Mouse (Mus musculus): ENCODE results near the gene Scaf11. TPM values are rescaled to one million over a fixed set of nuclear protein-coding genes. Genes with fewer than 3 reads are reported as not detected.

Gene Scaf11
- total and polyA plus RNA-seq, 2 experiments from 2014 or later: 37.6 to 40.1 TPM

DNA sequence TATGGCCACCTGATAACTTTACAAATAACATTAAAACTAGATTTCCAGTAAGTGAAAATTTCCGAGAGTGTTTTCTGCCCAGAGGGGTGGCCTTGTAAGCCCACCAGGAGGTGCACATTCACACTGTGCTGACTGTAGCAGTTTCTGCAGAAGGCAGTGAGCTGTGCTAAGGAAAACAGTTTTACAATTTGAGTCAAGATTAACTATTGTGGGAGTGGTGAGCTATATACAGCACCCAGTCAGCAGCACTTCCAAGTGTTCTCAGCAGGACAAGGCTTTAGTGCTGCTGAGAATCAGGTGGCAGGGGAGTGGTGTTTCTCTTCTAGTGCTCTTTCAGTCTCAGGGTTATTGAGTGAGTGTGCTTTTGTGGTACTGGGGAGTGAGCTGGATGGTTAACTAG, 72.1 kb downstream of the Scaf11 start:
- 67% methylated on average over 1 of the region's 1 CpGs for WGBS

GRCm38 (mm10) chr15:96382223-96382622, 78.4 kb downstream of the Scaf11 start:
- no peaks in the 10 kb centered on the region for H3K9me3 ChIP-seq (ENCODE audit: low read length)
- 90% methylated on average over 11 of the region's 11 CpGs for WGBS
- H3K9ac ChIP-seq: no peak overlapping the region
- peaks cover 27% of the 10 kb centered on the region for H3K36me3 ChIP-seq (ENCODE audit: insufficient read depth)
- no peaks in the 10 kb centered on the region for H3K27me3 ChIP-seq (ENCODE audit: insufficient read depth, low read length)
- DNase-seq (no peak), ATAC-seq (no peak)
- no peak for TF ChIP-seq CTCF (IDR thresholded peaks at IDR 0.05; ENCODE audit: low read depth)
- H3K4me2 ChIP-seq (ENCODE audit: low read depth): no peak overlapping the region
- no peak overlapping the region for H3K4me3 ChIP-seq (ENCODE audit: low read depth, low read length)
- H3K27ac ChIP-seq (ENCODE audit: low read depth, low read length): no peak overlapping the region
- H3K4me1 ChIP-seq (ENCODE audit: insufficient read depth): no peaks in the 10 kb centered on the region

More for the DNA sequence above, 72.1 kb downstream of the Scaf11 start:
- no peak for TF ChIP-seq CTCF (IDR thresholded peaks at IDR 0.05; ENCODE audit: low read depth)
- DNase-seq: no peak
- peak; percentile 63 for ATAC-seq
- Histone ChIP-seq H3K4me1 (ENCODE audit: insufficient read depth) (no peaks in the 10 kb centered on the region), H3K36me3 (ENCODE audit: insufficient read depth) (peaks cover 37% of the 10 kb centered on the region), H3K4me3 (ENCODE audit: low read depth, low read length) (no peak overlapping the region), H3K27me3 (ENCODE audit: insufficient read depth, low read length) (no peaks in the 10 kb centered on the region), H3K9ac (no peak overlapping the region), H3K4me2 (ENCODE audit: low read depth) (no peak overlapping the region), H3K9me3 (ENCODE audit: low read length) (no peaks in the 10 kb centered on the region), H3K27ac (ENCODE audit: low read depth, low read length) (no peak overlapping the region)

DNA sequence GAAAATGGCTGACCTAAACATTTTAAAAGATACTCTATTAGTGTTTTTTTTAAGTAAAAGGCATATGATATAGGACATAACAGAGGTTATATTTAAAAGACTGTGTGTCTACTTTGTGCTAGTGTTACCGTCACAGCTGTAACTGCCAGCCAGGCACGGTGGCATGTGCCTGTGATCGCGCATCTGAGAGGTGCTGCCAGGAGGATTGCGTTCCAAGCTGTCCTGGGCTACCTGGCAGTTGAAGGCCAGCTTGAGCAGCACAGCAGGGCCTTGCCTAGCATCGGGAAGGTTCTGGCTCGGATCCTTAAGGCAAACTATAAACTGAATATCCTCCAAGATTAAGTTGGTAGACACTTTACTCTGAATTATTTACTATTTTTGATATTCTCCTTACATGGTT, 82.9 kb downstream of the Scaf11 start:
- Histone ChIP-seq H3K4me2 (ENCODE audit: low read depth) (no peak overlapping the region), H3K27me3 (ENCODE audit: insufficient read depth, low read length) (no peaks in the 10 kb centered on the region), H3K4me3 (ENCODE audit: low read depth, low read length) (no peak overlapping the region), H3K4me1 (ENCODE audit: insufficient read depth) (no peaks in the 10 kb centered on the region), H3K9me3 (ENCODE audit: low read length) (no peaks in the 10 kb centered on the region), H3K36me3 (ENCODE audit: insufficient read depth) (peaks cover 12% of the 10 kb centered on the region), H3K9ac (no peak overlapping the region), H3K27ac (ENCODE audit: low read depth, low read length) (no peak overlapping the region)
- no peak for TF ChIP-seq CTCF (IDR thresholded peaks at IDR 0.05; ENCODE audit: low read depth)
- no peak for ATAC-seq
- DNase-seq: no peak
- WGBS: 70% methylated on average over 7 of the region's 7 CpGs

- WGBS: 62% methylated on average over 5 of the region's 5 CpGs
- TF ChIP-seq CTCF (IDR thresholded peaks at IDR 0.05; ENCODE audit: low read depth): no peak
- peak; percentile 25 for DNase-seq
- H3K36me3 ChIP-seq (ENCODE audit: insufficient read depth): peaks cover 13% of the 10 kb centered on the region
- no peak overlapping the region for H3K4me2 ChIP-seq (ENCODE audit: low read depth)
- no peak for ATAC-seq
- H3K9me3 ChIP-seq (ENCODE audit: low read length): no peaks in the 10 kb centered on the region
- H3K9ac ChIP-seq: no peak overlapping the region
- no peak overlapping the region for H3K27ac ChIP-seq (ENCODE audit: low read depth, low read length)
- H3K27me3 ChIP-seq (ENCODE audit: insufficient read depth, low read length): no peaks in the 10 kb centered on the region
- no peak overlapping the region for H3K4me3 ChIP-seq (ENCODE audit: low read depth, low read length)
- no peaks in the 10 kb centered on the region for H3K4me1 ChIP-seq (ENCODE audit: insufficient read depth)
These were observed 83.4 kb downstream of the Scaf11 start for GRCm38 (mm10) chr15:96377263-96377662.

DNA sequence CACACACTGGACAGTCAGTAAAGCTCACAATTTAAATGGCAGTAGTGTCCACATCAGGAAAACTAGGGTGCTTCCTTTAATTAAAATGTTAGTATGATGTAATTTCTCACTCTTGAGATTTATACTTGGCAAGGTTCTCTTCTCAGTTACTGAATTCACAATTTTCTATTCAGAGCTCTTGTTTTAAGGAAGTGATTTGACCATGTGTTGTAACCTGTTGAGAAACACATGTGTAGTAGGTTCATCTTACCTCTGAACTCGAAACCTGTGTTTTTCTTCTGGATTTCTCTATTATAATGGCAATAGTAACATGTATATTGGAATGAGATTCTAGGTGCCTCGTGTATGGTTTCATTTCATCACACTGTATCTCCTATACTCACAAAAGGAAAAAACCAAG, 84.4 kb downstream of the Scaf11 start:
- no peak for DNase-seq
- TF ChIP-seq CTCF (IDR thresholded peaks at IDR 0.05; ENCODE audit: low read depth): no peak
- Histone ChIP-seq H3K4me3 (ENCODE audit: low read depth, low read length) (no peak overlapping the region), H3K9ac (no peak overlapping the region), H3K4me1 (ENCODE audit: insufficient read depth) (no peaks in the 10 kb centered on the region), H3K36me3 (ENCODE audit: insufficient read depth) (peaks cover 23% of the 10 kb centered on the region), H3K27ac (ENCODE audit: low read depth, low read length) (no peak overlapping the region), H3K9me3 (ENCODE audit: low read length) (no peaks in the 10 kb centered on the region), H3K27me3 (ENCODE audit: insufficient read depth, low read length) (no peaks in the 10 kb centered on the region), H3K4me2 (ENCODE audit: low read depth) (no peak overlapping the region)
- WGBS: 96% methylated on average over 2 of the region's 2 CpGs
- ATAC-seq: no peak

- H3K27me3 ChIP-seq (ENCODE audit: insufficient read depth, low read length): no peaks in the 10 kb centered on the region
- H3K4me2 ChIP-seq (ENCODE audit: low read depth): no peak overlapping the region
- H3K9ac ChIP-seq: no peak overlapping the region
- no peak overlapping the region for H3K4me3 ChIP-seq (ENCODE audit: low read depth, low read length)
- no peaks in the 10 kb centered on the region for H3K4me1 ChIP-seq (ENCODE audit: insufficient read depth)
- TF ChIP-seq CTCF (IDR thresholded peaks at IDR 0.05; ENCODE audit: low read depth): no peak
- DNase-seq (no peak), ATAC-seq (no peak)
- 83% methylated on average over 5 of the region's 5 CpGs for WGBS
- no peaks in the 10 kb centered on the region for H3K9me3 ChIP-seq (ENCODE audit: low read length)
- H3K36me3 ChIP-seq (ENCODE audit: insufficient read depth): peaks cover 43% of the 10 kb centered on the region
- H3K27ac ChIP-seq (ENCODE audit: low read depth, low read length): no peak overlapping the region
These were observed 87.5 kb downstream of the Scaf11 start for GRCm38 (mm10) chr15:96373161-96373560.

- peaks cover 48% of the 10 kb centered on the region for H3K36me3 ChIP-seq (ENCODE audit: insufficient read depth)
- no peak for DNase-seq
- TF ChIP-seq CTCF (IDR thresholded peaks at IDR 0.05; ENCODE audit: low read depth): no peak
- WGBS: 92% methylated on average over 6 of the region's 6 CpGs
- no peak overlapping the region for H3K9ac ChIP-seq
- H3K4me3 ChIP-seq (ENCODE audit: low read depth, low read length): no peak overlapping the region
- H3K4me2 ChIP-seq (ENCODE audit: low read depth): no peak overlapping the region
- no peaks in the 10 kb centered on the region for H3K9me3 ChIP-seq (ENCODE audit: low read length)
- ATAC-seq: no peak
- H3K4me1 ChIP-seq (ENCODE audit: insufficient read depth): no peaks in the 10 kb centered on the region
- no peaks in the 10 kb centered on the region for H3K27me3 ChIP-seq (ENCODE audit: insufficient read depth, low read length)
- H3K27ac ChIP-seq (ENCODE audit: low read depth, low read length): no peak overlapping the region
These were observed 88.0 kb downstream of the Scaf11 start for GRCm38 (mm10) chr15:96372628-96373027.

DNA sequence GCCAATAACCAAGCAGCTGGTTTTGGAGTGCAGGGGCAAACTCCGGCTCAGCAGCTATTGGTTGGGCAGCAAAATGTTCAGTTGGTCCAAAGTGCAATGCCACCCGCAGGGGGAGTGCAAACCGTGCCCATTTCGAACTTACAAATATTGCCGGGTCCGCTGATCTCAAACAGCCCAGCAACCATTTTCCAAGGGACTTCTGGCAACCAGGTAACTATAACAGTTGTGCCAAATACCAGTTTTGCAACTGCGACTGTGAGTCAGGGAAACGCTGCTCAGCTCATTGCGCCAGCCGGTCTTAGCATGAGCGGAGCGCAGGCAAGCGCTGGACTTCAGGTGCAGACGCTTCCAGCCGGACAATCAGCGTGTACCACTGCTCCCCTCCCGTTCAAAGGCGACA, 89.3 kb downstream of the Scaf11 start:
- Histone ChIP-seq H3K4me3 (ENCODE audit: low read depth, low read length) (no peak overlapping the region), H3K9ac (no peak overlapping the region), H3K27me3 (ENCODE audit: insufficient read depth, low read length) (no peaks in the 10 kb centered on the region), H3K27ac (ENCODE audit: low read depth, low read length) (no peak overlapping the region), H3K4me1 (ENCODE audit: insufficient read depth) (no peaks in the 10 kb centered on the region), H3K36me3 (ENCODE audit: insufficient read depth) (peaks cover 47% of the 10 kb centered on the region), H3K4me2 (ENCODE audit: low read depth) (no peak overlapping the region), H3K9me3 (ENCODE audit: low read length) (no peaks in the 10 kb centered on the region)
- ATAC-seq (no peak), DNase-seq (no peak)
- TF ChIP-seq CTCF (IDR thresholded peaks at IDR 0.05; ENCODE audit: low read depth): no peak
- WGBS: 93% methylated on average over 18 of the region's 18 CpGs

Measured in forebrain, postnatal 0 days (tissue).